12 mouse cellular contexts compared by ENCODE assay signal in the genomic region with DNA sequence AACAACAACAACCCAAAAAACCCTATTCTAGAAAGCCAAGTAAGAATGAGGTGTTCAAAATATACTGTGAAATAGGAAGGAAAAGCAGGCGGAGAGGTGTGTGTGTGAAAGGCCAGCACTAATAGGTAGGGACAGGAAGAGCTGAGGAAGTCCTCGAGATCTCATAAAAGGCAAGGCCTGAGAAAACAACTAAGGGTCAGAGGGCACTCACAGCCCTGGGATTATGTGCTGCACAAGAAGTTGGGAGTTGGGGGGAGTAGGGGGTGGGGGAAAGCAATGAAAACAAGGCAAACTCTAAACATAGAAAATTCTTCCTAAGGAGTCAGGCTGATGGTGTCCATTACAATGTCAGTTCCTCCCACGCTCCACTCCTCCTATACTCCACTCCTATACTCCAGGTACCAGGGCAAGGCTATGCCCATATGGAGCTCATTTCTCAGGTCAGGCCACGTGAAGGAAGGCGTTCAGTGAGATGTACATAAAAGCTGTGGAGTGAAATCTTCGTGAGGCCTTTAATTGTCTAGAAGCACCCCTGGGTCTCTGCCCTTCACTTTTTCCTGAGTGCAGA.
"Had no signal": no experiment of that assay in that cellular context is flagged by ENCODE, and none has a peak within 500 bp of the region (broad histone marks: within the 10 kb centered on the region; RNA-seq: fewer than 3 reads in every experiment).

No protein-coding gene starts in this region.

- H3K9me3 ChIP-seq: liver, embryonic 15.5 days; midbrain, embryonic 15.5 days had no signal

- H3K4me2 ChIP-seq: liver, embryonic 11.5 days; liver, embryonic 15.5 days; midbrain, embryonic 11.5 days; midbrain, embryonic 15.5 days had no signal

- H3K4me3 ChIP-seq: liver, embryonic 15.5 days; midbrain, embryonic 15.5 days had no signal

- ATAC-seq: intestine, embryonic 16.5 days; midbrain, embryonic 15.5 days had no signal

- H3K27me3 ChIP-seq: liver, embryonic 15.5 days; midbrain, embryonic 15.5 days had no signal

- H3K27ac ChIP-seq: liver, embryonic 15.5 days; midbrain, embryonic 15.5 days had no signal

- H3K9ac ChIP-seq: liver, embryonic 15.5 days; midbrain, embryonic 15.5 days had no signal

- H3K4me1 ChIP-seq: liver, embryonic 15.5 days had no signal

- H3K36me3 ChIP-seq: liver, embryonic 15.5 days; midbrain, embryonic 15.5 days had no signal

- DNase-seq: kidney, adult 8-10 months; left cerebral cortex, postnatal 4 days; lung, adult 2 months; lung, postnatal 10 days; lung, postnatal 4 days; right cerebral cortex, postnatal 14 days; thymus, postnatal 4 days had no signal
